Mouse (Mus musculus): ENCODE data around the gene Eya3.

DNA sequence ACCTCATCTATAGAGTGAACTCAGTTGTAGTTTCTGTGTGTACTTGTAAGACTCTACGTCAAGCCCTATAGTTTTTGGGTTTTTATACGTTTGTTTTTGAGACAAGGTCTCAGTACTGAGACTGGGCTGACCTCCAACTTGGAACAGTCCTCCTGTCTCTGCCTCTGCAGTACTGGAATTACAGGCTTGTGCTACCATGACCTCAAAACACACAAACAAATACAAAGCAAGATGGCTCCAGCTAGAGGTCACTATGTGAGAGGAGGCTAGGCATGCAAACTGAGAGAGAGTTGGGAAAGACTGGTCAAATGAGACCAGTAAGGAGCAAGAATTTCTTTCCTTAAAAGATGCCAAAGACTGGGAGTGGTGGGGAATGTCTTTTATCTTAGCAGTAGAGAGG lies 2.8 kb upstream of the Eya3 start:
- TF ChIP-seq CTCF (IDR thresholded peaks at IDR 0.05; ENCODE audit: control insufficient read depth, insufficient read depth, insufficient read length): no peak
- no peak for TF ChIP-seq USF1 (IDR thresholded peaks at IDR 0.05; ENCODE audit: low read depth)
- TF ChIP-seq MAX (IDR thresholded peaks at IDR 0.05): no peak
- TF ChIP-seq CEBPB (IDR thresholded peaks at IDR 0.05; ENCODE audit: low read depth): no peak
- TF ChIP-seq MYOD1 (IDR thresholded peaks at IDR 0.05; ENCODE audit: control insufficient read depth, insufficient read length, low read depth): no peak
- no peak for TF ChIP-seq MYOG (IDR thresholded peaks at IDR 0.05; ENCODE audit: control insufficient read depth, extremely low read depth, insufficient read length)
